Mouse (Mus musculus): ENCODE results near the gene Tmem14a. TPM values are rescaled to one million over a fixed set of nuclear protein-coding genes. Genes with fewer than 3 reads are reported as not detected.
"Not testable (repeated sequence)": the region's sequence is repeated elsewhere in the genome, so short reads cannot be mapped to it uniquely, and the experiment has no call there.

Gene Tmem14a
- total RNA-seq, 2 experiments from 2014 or later = not detected

- ATAC-seq (replicated peaks; ENCODE audit: low FRiP score, poor library complexity, severe bottlenecking) = no peak
Observed at GRCm38 (mm10) chr1:21251661-21252060, 33.3 kb downstream of the Tmem14a start.

GRCm38 (mm10) chr1:21252566-21253302 lies 34.4 kb downstream of the Tmem14a start:
- ATAC-seq (replicated peaks; ENCODE audit: low FRiP score, poor library complexity, severe bottlenecking) = no peak

GRCm38 (mm10) chr1:21253303-21253650 lies 34.9 kb downstream of the Tmem14a start:
- ATAC-seq (replicated peaks; ENCODE audit: low FRiP score, poor library complexity, severe bottlenecking) = no peak

- ATAC-seq (replicated peaks; ENCODE audit: low FRiP score, poor library complexity, severe bottlenecking) = no peak
Observed at GRCm38 (mm10) chr1:21253856-21254255, 35.5 kb downstream of the Tmem14a start.

GRCm38 (mm10) chr1:21255625-21256345 lies 37.4 kb downstream of the Tmem14a start:
- ATAC-seq (replicated peaks; ENCODE audit: low FRiP score, poor library complexity, severe bottlenecking) = no peak

GRCm38 (mm10) chr1:21256391-21256790 lies 38.0 kb downstream of the Tmem14a start:
- no peak for ATAC-seq (replicated peaks; ENCODE audit: low FRiP score, poor library complexity, severe bottlenecking)

GRCm38 (mm10) chr1:21256871-21257270 lies 38.5 kb downstream of the Tmem14a start:
- ATAC-seq (replicated peaks; ENCODE audit: low FRiP score, poor library complexity, severe bottlenecking) = no peak

GRCm38 (mm10) chr1:21259981-21260380 lies 41.6 kb downstream of the Tmem14a start:
- ATAC-seq (replicated peaks; ENCODE audit: low FRiP score, poor library complexity, severe bottlenecking) = not testable (repeated sequence)

GRCm38 (mm10) chr1:21262401-21262800 lies 44.0 kb downstream of the Tmem14a start:
- ATAC-seq (replicated peaks; ENCODE audit: low FRiP score, poor library complexity, severe bottlenecking) = no peak

- ATAC-seq (replicated peaks; ENCODE audit: low FRiP score, poor library complexity, severe bottlenecking) = no peak
Observed at GRCm38 (mm10) chr1:21263986-21264385, 45.6 kb downstream of the Tmem14a start.

- ATAC-seq (replicated peaks; ENCODE audit: low FRiP score, poor library complexity, severe bottlenecking) = no peak
Observed at GRCm38 (mm10) chr1:21264747-21265146, 46.4 kb downstream of the Tmem14a start.

GRCm38 (mm10) chr1:21266766-21267165 lies 48.4 kb downstream of the Tmem14a start:
- ATAC-seq (replicated peaks; ENCODE audit: low FRiP score, poor library complexity, severe bottlenecking) = no peak

GRCm38 (mm10) chr1:21267466-21267865 lies 49.1 kb downstream of the Tmem14a start:
- ATAC-seq (replicated peaks; ENCODE audit: low FRiP score, poor library complexity, severe bottlenecking) = not testable (repeated sequence)

- ATAC-seq (replicated peaks; ENCODE audit: low FRiP score, poor library complexity, severe bottlenecking) = no peak
Observed at GRCm38 (mm10) chr1:21271343-21272055, 53.1 kb downstream of the Tmem14a start.

GRCm38 (mm10) chr1:21272056-21272431 lies 53.7 kb downstream of the Tmem14a start:
- ATAC-seq (replicated peaks; ENCODE audit: low FRiP score, poor library complexity, severe bottlenecking) = no peak

GRCm38 (mm10) chr1:21273091-21273490 lies 54.7 kb downstream of the Tmem14a start:
- ATAC-seq (replicated peaks; ENCODE audit: low FRiP score, poor library complexity, severe bottlenecking) = no peak

GRCm38 (mm10) chr1:21274437-21275040 lies 56.2 kb downstream of the Tmem14a start:
- no peak for ATAC-seq (replicated peaks; ENCODE audit: low FRiP score, poor library complexity, severe bottlenecking)

- not testable (repeated sequence) for ATAC-seq (replicated peaks; ENCODE audit: low FRiP score, poor library complexity, severe bottlenecking)
Observed at GRCm38 (mm10) chr1:21275366-21275765, 57.0 kb downstream of the Tmem14a start.

- not testable (repeated sequence) for ATAC-seq (replicated peaks; ENCODE audit: low FRiP score, poor library complexity, severe bottlenecking)
Observed at GRCm38 (mm10) chr1:21276158-21276557, 57.8 kb downstream of the Tmem14a start.

All from erythroid progenitor cell, adult 5-6 weeks (primary cell).